Mouse (Mus musculus): ENCODE measurements around the gene Igf1r.

The Igf1r gene

DNA sequence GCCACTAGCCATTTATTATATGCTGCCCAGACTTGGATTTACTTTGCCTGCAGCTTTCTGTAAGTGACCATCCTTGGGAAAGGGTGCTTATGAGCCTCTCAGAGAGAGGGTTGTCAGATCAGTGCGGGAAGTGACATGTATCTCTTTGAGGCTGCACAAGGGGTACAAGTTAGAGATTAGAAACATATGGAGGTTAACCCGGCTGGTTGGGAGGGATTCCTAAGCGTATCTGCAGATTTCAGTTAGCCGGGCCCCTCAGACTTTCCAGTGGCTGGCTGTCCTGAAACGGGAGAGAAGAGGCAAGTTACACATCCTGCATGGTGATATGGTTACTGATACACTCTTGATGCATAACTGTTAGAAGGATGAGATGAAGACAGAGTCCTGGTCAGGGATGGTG, 161.7 kb downstream of the Igf1r start:
- POLR2A ChIA-PET = no interaction called here
- CTCF ChIA-PET = interaction anchor here in 1 of 4 experiments (0.6 kb wide), 1 partner anchor 15 kb away, joined by 6 read pairs; no protein-coding TSS in a partner anchor

DNA sequence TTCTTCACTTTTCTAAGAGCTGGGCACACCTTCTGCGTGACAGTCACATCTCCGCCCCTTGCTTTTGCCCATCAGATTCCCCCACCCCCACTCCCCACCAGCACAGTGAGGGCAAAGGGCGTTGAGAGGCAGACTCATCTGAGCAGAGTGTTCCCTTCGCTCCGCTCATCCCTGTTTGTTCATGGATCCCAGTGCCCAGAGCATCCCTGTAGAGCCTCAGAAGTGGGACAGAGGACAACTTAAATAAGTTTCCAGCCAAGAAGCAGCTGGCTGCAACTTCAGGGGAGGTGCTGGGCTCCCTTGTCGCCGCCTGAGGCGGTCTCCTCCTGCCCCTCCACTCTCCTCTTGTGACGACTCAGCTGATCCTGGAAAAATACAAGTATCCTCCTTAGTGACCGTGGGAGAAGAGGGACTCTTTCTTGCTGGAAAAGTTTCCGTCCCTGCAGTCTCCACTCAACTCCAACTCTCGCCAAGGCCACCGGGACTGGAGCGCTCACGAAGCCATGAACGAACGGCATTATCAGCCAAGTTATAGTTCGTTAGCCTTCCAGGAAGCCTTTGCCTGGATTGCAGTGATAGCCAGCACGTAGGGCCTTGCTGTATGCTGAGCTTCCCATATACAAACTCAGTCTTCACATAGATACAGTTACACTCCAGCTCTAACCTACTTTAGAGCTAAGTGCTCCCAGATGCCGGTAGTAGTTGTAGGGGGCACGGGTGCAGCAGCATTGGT, 162.5 kb downstream of the Igf1r start:
- CTCF ChIA-PET = interaction anchor here in 1 of 4 experiments (0.6 kb wide), 1 partner anchor 14 kb away, joined by 6 read pairs; no protein-coding TSS in a partner anchor
- POLR2A ChIA-PET = interaction anchor here in 2 of 4 experiments (0.5 to 0.8 kb wide), 2 partner anchors 14 to 544 kb away, joined by 4 read pairs; no protein-coding TSS in a partner anchor

DNA sequence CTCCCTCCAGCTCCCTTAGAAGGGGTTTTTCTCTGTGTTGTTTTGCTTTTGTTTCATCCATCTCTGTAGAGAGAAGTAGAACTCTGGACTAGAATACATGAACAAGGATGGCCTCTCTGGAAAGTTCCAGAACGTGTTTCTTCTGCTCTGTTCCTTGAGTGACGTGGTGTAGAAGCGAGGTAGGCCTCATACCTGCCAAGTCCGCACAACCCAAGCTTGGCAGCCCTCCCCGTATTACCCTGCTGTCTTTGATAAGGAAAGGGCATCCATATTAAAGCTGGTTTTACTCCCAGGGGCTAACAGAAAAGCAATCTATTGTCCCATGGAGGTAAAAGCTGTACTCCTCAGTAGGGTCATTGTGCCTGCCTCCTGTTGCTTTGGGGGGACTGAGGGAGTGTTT, 164.9 kb downstream of the Igf1r start:
- POLR2A ChIA-PET = interaction anchor here in 2 of 4 experiments (1.0 to 1.3 kb wide), 2 partner anchors 10 to 12 kb away, joined by 3 to 8 read pairs; no protein-coding TSS in a partner anchor
- CTCF ChIA-PET = no interaction called here

DNA sequence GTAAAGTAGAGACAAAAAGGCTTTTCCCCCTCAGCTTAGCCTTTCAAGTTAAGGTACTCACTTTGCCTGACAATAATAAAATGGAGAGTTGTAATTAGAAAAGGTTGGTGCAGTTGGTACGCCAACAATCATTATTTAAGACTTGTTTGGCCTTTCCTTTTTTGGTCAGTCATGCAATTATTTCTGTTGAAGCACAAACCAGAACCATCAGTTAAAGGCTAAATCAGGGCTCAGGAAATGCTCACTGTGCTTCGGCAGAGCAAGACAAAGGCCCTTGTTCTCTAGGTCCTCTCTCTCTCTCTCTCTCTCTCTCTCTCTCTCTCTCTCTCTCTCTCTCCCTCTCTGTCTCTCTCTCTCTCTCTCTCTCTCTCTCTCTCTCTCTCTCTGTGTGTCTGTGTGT, 165.4 kb downstream of the Igf1r start:
- ChIA-PET CTCF (no interaction called here), POLR2A (interaction anchor here in 1 of 4 experiments (1.3 kb wide), 1 partner anchor 10 kb away, joined by 3 read pairs; no protein-coding TSS in a partner anchor)

DNA sequence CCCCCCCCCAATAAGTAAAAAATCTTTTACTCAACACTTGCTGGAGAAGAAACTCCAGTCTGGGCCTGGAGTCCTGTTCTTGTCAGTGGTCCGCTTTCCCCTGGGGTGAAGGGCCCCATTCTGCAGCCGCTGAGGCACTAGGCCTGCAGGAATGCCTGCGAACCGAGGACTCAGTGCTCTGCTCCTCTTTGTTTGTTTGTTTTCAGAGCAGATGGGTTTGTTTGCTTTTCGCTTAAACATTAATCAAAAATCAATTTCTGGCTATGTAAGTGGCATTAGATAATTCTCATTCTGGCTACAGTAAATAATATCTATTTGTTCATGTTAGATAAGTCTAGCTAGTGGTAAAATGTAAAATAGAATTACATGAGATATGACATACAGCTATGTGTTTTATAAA, 167.0 kb downstream of the Igf1r start:
- ChIA-PET POLR2A (interaction anchor here in 3 of 4 experiments (0.7 to 2.0 kb wide), 3 partner anchors 9 to 29 kb away, joined by 4 to 7 read pairs (median 5); no protein-coding TSS in a partner anchor), CTCF (no interaction called here)

DNA sequence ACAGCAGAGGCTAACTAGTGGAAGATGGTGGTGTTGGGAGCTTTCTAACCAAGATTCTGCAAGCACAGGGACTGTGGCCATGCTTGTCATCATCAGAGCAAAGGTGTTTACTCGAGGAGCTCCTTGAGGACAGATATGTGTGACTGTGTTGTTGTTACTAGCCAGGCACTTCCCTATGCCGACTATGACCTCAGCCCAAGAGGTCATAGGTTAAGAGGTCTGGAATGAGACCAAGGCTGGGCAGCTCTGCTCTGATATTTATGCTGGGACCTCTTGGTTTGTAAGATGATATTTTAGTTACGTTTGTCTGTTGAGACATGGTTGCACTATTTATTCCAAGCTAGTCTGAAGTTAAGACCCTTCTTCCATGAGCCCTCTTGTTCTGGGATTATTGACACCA, 169.8 kb downstream of the Igf1r start:
- ChIA-PET CTCF (interaction anchor here in 1 of 4 experiments (0.6 kb wide), 1 partner anchor 8 kb away, joined by 3 read pairs; no protein-coding TSS in a partner anchor), POLR2A (interaction anchor here in 2 of 4 experiments (0.6 to 1.3 kb wide), 4 partner anchors 9 to 1580 kb away, joined by 3 read pairs; no protein-coding TSS in a partner anchor)

DNA sequence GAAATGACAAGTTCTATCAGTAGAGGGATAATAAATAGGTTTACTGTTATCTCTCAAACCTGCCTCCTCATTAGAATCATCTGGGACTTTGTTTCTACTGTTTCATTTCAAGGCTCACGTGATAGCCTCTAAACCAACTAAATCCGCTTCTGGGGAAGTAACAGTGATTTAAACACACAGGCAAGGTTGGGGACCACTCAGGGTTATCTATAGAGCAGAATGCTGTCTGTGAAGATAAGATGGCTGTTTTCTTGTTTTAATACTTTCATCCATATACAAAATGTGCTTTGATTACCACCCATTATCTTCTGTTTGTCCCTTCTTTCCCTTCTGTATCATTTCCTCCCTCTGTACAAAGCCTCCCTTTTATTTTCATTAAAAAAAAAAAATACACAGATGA, 172.7 kb downstream of the Igf1r start:
- ChIA-PET POLR2A (no interaction called here), CTCF (no interaction called here)

DNA sequence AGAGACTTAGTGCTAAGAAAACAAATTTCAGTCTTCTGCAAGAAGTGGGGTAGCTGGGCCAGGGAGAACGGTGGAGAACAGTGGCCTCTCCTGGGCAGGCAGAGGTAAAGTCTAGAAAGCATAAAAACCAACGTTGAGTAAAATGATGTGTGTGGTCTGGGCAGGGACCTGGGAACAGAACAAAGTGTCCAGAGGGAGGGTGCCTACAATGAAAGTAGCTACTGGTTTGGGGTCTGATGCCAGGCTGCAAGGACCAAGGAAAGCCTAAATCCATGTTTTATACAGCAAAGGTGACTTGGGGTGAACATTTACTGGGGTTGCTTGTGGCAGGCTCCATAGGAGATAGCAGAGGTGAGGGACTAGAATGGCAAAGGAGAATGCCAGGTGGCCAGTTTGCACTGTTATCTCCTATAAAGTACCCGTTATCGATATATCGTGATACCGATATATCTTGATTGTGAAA, 175.2 kb downstream of the Igf1r start:
- CTCF ChIA-PET = interaction anchor here in 3 of 4 experiments (0.6 to 1.9 kb wide), 6 partner anchors 108 to 339 kb away, joined by 3 to 5 read pairs (median 3); no protein-coding TSS in a partner anchor
- POLR2A ChIA-PET = interaction anchor here in 1 of 4 experiments (1.4 to 4.2 kb wide), 3 partner anchors 10 to 176 kb away, joined by 3 to 38 read pairs (median 8); partner anchors contain the start of gene Igf1r

DNA sequence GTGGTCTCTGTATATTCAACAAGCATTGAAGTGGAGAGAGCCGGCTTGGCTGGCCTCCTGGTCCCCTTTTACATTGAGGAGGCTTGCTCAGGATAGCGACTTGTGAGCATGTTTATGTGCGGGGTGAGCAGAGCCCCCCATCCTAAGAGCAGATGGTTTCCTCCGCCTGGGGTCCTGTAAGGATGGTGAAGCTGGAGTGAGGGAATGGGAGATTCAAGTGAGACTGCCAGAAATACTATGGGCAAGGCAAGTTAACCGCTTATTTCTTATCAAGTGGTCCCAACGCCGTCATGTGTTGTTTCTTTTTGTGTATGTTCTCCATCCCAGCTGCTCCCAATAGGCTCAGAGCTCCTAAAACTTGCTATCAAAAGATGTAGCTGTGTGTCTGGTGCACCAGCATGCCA, 175.6 kb downstream of the Igf1r start:
- CTCF ChIA-PET = interaction anchor here in 2 of 4 experiments (1.0 to 2.3 kb wide), 10 partner anchors 12 to 340 kb away, joined by 3 to 11 read pairs (median 4); no protein-coding TSS in a partner anchor
- POLR2A ChIA-PET = interaction anchor here in 2 of 4 experiments (0.8 to 4.2 kb wide), 11 partner anchors 10 to 325 kb away, joined by 3 to 38 read pairs (median 4); partner anchors contain the start of gene Igf1r (in 2 of the 2)

DNA sequence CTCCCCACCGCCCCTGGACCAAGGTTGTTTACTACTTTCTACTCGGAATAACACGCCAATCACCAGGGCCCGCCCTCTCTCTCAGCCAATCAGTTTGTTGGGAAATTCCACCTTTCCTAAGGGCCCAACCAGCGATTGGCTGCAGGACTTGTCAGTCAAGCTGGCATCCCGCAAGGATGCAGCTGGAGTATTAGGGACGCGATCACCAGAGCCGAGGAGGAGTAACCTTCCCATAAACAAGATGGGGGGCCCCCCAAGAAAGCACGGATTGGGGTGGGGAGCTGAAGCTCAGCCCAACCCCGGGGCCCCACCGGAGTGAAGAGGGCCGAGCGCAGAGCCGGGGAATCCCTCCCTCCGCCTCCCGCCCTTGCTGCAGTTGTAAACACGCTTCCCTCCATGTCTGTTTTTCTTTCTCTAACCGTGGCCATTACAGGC, 176.5 kb downstream of the Igf1r start:
- ChIA-PET CTCF (interaction anchor here in 3 of 4 experiments (0.6 to 2.3 kb wide), 18 partner anchors 11 to 457 kb away, joined by 3 to 11 read pairs (median 4); no protein-coding TSS in a partner anchor), POLR2A (interaction anchor here (0.6 to 4.2 kb wide), 41 partner anchors 9 to 482 kb away, joined by 3 to 38 read pairs (median 3); partner anchors contain the start of genes Igf1r (in 2 of the 4), Synm (in 1 of the 4) and Ttc23 (in 1 of the 4))

DNA sequence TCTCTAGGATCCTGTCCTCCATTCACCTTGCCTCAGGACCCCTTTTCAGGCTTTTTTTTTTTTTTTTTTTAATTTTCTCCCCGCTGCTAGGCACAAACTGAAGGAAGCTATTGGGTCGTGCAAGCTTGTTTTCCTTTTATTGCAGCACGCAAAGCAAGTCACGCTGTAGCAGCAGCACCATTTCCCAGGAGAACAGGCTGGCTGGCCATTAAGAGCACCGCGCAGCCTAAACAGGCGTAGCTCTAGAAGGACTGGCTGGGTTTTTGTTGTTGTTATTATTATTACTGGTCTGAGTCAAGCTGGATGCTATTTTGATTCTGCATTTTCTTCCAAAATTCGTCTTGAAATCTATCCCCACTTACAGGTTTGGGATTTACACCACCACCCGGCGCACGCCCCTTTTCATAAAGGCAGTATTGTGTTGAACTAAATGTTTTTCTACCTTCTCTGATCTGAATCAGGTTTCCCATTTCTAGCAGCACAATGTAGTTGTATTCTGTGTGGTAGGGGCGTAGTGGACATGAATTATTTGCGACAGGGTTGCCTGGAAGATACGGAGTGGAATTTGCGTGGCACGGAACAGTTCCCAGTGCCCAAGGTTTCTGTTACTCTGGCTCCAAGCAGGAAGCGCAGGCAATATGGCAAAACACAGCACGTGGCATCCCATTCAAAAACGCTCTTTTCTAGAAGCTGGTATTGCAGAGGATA, 177.1 kb downstream of the Igf1r start:
- ChIA-PET CTCF (interaction anchor here (0.6 to 2.3 kb wide), 20 partner anchors 7 to 457 kb away, joined by 3 to 11 read pairs (median 4); no protein-coding TSS in a partner anchor), POLR2A (interaction anchor here (0.6 to 4.2 kb wide), 49 partner anchors 8 to 484 kb away, joined by 3 to 38 read pairs (median 3); partner anchors contain the start of genes Igf1r (in 2 of the 4), Lrrc28 (in 1 of the 4), Synm (in 1 of the 4) and Ttc23 (in 1 of the 4))

DNA sequence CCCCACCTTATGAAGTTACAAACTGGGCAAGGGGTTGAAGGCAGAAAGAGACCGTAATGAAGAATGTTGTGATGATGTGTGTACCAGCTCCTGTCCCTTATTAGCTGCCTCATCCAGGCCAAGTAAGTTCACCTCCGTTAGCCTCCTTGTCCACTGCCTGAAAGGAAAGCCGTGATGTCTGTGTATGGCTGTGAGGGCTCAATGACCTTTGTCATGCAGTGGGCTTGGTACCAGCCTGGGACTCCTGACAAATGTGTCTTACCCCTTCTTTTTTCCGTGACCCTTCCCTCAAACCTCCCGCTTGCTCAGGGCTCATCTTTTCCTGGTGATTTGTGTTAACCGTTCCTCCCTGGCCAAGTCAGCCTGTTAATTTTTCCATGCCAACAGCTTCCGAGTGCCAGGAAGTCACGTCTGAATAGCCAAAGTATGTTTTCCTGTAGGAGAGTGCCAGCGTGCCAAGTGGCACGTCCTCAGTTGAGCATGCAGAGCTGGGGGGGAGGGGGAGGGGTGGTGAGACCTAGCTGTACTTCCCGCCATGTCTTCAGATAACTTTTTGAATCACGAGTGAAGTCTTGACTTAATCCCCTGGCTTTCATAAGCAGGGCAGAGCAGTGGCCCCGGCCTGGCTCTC, 178.4 kb downstream of the Igf1r start:
- ChIA-PET CTCF (interaction anchor here (0.6 to 2.8 kb wide), 6 partner anchors 146 to 343 kb away, joined by 3 to 7 read pairs (median 4); no protein-coding TSS in a partner anchor), POLR2A (interaction anchor here in 3 of 4 experiments (1.0 to 4.2 kb wide), 12 partner anchors 8 to 486 kb away, joined by 3 to 38 read pairs (median 4); partner anchors contain the start of genes Igf1r (in 1 of the 3) and Lrrc28 (in 1 of the 3))

DNA sequence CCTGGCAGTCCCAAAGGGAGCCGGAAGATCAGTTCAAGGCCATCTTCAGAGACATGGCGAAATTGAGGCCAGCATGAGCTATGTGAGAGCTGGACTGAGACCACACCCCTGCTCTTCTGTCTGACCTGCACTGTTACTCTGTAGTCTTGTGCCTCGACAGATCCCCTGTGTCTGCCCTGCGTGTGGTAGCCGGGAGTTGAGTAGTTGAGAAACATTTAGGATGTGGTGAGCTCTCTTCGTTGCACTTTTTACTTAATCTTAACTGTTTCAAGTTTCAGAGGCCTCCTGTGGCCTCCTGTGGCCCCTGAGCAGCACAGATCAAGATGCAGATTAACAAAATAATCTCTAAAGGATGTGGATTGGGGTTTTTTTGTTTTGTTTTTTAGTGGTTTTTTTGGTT, 181.1 kb downstream of the Igf1r start:
- ChIA-PET POLR2A (interaction anchor here in 2 of 4 experiments (0.6 to 1.1 kb wide), 3 partner anchors 179 to 300 kb away, joined by 3 to 4 read pairs (median 3); no protein-coding TSS in a partner anchor), CTCF (interaction anchor here in 1 of 4 experiments (1.1 kb wide), 1 partner anchor 169 kb away, joined by 3 read pairs; no protein-coding TSS in a partner anchor)

DNA sequence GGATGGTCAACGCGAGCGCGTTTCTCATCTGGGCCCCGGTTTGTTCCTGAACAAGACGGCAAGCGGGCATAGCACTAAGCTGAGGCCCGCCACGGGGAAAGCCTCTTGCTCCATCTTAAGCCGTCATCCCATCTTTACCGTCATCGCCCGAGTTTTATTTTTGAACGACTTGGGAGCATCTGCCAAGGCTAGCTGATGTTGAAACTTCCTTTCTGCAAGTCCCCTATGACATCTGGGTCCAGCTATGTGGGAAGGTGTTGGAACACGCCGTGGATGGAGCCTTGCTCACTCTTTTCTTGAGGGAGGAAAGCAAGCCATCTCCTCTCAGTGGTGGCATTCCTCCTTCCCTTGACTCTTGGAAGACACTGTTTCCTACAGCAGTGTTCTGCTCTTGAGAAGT, 182.3 kb downstream of the Igf1r start:
- CTCF ChIA-PET = interaction anchor here in 1 of 4 experiments (0.8 to 1.1 kb wide), 3 partner anchors 125 to 346 kb away, joined by 3 read pairs; no protein-coding TSS in a partner anchor
- POLR2A ChIA-PET = interaction anchor here in 1 of 4 experiments (0.6 kb wide), 1 partner anchor 377 kb away, joined by 10 read pairs; no protein-coding TSS in a partner anchor

DNA sequence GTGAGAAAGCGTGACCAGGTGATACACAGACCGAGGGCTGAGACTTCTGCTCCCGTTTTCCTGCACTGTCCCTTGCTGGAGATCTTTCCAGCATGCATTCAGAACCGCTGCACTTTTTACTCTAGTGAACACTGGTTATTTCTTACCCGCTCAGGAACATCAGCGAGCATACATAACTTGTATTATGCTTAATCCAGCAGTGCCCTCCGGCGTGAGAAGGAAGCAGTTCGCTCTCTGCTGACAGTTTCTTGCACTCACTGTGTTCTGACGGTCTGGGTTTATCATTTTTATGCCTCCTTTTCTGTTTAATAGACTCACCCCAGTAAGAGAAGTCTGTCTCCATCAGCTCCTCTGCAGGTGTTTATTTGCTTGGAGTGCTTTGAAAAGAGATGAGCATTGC, 183.4 kb downstream of the Igf1r start:
- CTCF ChIA-PET = interaction anchor here in 1 of 4 experiments (1.1 to 2.0 kb wide), 3 partner anchors 166 to 347 kb away, joined by 3 to 9 read pairs (median 3); no protein-coding TSS in a partner anchor
- POLR2A ChIA-PET = no interaction called here

DNA sequence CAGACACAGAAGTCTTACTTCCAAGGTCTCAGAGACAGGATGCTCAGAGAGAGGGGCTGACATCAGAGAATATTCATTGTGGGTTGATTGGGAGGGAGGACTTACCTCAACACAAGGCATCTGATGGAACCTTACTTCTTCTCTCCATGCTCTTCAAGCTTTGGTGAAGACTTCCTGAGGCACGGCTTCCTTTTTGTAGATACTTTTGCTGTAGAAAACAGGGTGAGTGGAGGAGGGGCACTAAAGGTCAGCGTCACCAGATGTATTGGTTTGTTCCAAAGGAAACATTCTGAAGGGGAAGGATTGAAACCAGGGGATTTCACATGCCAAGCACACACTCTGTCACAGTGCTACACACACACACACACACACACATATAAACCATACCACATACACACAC, 186.8 kb downstream of the Igf1r start:
- POLR2A ChIA-PET = interaction anchor here in 2 of 4 experiments (1.9 to 2.2 kb wide), 2 partner anchors 9 to 10 kb away, joined by 6 to 8 read pairs; no protein-coding TSS in a partner anchor
- CTCF ChIA-PET = interaction anchor here in 2 of 4 experiments (0.6 to 1.1 kb wide), 2 partner anchors 10 to 1809 kb away, joined by 3 to 4 read pairs; no protein-coding TSS in a partner anchor
